Mouse (Mus musculus) thymus, adult 2 months (tissue): ENCODE measurements around the gene Spaca6.

Experiments used
- CTCF ChIP-seq: fragments of 200-500 bp; IDR thresholded peaks from 2 replicates; pipeline ENCODE4 v1.5.1; 2012; ENCODE audit warnings: mild to moderate bottlenecking, control low read depth, low read length, moderate library complexity, borderline replicate concordance; ENCODE audit not compliant: control insufficient read depth, poor library complexity, insufficient read depth; ENCODE audit errors: extremely low read depth
- POLR2A ChIP-seq: fragments of 200-500 bp; IDR thresholded peaks from 2 replicates; pipeline ENCODE4 v1.6.1; 2012; ENCODE audit warnings: mild to moderate bottlenecking, low read length, control low read depth, moderate library complexity; ENCODE audit not compliant: control insufficient read depth, poor library complexity, insufficient read depth; ENCODE audit errors: extremely low read depth

DNA sequence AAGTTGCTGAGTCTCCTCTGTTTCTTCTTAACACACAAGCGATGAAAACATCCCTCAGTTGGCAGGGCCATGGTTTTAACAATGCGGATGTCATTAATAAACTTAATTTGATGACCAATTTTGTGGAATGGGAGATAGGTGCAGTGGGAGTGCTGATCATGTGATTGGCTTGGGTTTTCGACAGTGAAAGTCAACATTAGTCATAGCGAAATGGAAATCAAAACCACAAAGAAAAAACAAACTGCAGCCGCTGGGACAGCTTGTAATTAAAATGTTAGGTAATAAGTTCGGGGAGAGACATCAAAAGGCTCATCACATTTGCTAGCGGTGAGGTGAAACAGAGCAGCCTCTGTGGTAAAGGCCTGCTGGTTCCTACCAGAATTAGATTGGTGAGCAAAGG is 13.8 kb downstream of the Spaca6 start:
- TF ChIP-seq CTCF: no peak
- TF ChIP-seq POLR2A: no peak
